Mouse (Mus musculus) ovary, adult 18-20 months (tissue): ENCODE results near the gene Vmn1r191.
"Not testable (repeated sequence)": the region's sequence is repeated elsewhere in the genome, so short reads cannot be mapped to it uniquely, and the experiment has no call there.

Source experiments
- DNase-seq: peaks from one replicate; pipeline ENCODE4 v3.0.0; 2022; ENCODE audit warnings: low spot score, mixed read lengths

Gene Vmn1r191

GRCm38 (mm10) chr13:22183869-22184268 lies at the start of gene Vmn1r191:
TSS of gene Vmn1r191 (minus strand) at chr13:22183969.
- DNase-seq, result no peak

DNA sequence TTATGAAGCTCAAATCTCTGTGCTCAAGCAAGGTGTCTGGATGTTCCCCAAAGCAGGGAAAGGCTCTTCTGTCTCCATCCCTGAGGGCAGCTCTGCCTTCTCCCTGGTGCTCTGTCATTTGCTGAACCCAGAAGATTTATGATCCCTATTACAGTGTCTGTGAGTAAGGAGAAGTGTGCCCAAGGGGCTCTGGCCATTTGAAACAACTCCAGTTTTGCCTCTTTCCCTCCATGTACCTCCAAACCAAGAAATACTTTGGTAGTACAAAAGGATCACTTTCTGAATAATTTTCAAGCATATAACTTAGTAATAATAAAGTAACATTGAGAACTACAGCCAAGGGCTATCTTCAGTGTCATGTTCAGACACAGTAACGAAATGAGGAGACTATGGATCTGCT lies 39.3 kb upstream of the Vmn1r191 start, which contains the start of gene Vmn1r193:
Gene Vmn1r193, minus strand, starts transcription at position 101 of the 400 bp plus-strand sequence.
- not testable (repeated sequence) for DNase-seq

DNA sequence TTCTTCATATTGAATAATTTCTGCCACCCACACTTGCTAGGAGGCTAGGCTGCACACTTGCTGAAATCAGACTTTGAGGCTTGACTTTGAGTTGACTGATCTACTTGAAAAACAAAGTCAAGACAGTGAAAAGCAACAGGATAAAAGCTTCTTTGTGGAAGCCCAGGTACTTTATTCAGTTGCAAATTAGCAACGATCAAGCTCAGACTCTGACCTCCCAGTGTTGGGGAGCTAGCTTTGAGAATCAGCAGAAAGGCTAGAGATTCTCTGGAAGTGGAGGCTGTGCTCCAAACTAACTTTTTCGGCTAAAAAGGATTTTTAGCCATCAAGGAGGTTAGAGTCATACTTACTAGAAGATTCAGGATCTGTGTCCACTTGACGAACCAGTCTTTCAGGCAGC lies 9.0 kb upstream of the Vmn1r191 start:
- DNase-seq, result not testable (repeated sequence)

GRCm38 (mm10) chr13:22191041-22191440 lies 7.3 kb upstream of the Vmn1r191 start, which contains the start of gene Vmn1r192:
TSS of gene Vmn1r192 (minus strand) at chr13:22191141.
- no peak for DNase-seq

DNA sequence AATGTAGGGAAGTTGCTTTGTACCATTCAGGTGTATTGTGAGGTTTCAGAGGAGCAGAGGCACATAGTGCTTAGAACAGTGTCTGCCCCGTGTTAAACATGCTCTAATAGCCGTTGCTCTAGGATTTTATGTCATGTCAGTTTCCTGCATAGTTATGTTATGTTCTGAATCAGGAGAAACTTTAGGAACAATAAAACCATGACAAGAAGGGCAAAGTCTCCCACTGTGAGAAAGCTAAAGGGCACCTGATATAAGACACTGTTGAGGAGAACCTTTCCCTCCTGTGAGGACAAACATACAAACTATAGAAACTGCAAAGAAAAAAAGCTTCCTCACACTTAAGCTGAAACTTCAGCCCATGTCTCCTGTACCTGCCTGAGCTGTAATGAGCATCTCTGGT lies 6.6 kb upstream of the Vmn1r191 start:
- no peak for DNase-seq

DNA sequence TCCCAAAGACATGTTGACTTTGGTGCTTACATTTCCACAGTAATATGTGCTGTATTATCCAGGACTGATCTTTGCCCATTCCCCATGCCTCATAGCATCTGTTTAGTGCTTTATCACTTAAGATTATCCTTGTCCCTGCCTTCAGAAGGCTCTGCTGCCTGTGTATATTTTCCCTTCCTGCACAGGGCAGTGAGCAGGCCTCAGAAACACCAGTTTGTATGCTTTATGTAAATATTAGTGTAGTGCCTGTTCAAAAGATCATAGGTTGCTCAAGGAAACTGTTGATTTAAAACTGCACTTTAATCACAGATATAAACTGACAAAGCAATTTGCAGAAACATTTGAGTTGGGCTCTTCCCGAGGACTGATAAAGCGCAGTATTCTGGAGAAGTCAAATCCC lies 5.5 kb upstream of the Vmn1r191 start:
- no peak for DNase-seq

DNA sequence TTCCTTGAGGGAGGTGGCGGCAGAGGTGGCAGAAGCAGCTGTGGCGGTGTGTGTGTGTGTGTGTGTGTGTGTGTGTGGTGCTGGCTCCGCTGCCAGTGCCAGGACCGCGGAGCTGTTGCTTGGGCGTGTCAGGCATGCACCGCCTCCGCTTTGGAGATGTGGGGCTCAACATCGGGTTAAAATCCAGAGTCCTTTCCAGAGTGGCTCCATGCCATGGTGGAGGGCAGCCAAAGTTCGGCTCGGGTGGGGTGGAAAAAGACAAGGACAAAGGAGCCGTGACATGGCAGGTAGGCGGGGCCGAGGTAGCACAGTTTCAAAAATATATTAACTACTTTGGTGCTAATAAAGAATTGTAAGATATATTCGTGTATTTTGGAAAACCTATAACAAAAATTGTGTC lies 15.4 kb downstream of the Vmn1r191 start:
- DNase-seq, result no peak

DNA sequence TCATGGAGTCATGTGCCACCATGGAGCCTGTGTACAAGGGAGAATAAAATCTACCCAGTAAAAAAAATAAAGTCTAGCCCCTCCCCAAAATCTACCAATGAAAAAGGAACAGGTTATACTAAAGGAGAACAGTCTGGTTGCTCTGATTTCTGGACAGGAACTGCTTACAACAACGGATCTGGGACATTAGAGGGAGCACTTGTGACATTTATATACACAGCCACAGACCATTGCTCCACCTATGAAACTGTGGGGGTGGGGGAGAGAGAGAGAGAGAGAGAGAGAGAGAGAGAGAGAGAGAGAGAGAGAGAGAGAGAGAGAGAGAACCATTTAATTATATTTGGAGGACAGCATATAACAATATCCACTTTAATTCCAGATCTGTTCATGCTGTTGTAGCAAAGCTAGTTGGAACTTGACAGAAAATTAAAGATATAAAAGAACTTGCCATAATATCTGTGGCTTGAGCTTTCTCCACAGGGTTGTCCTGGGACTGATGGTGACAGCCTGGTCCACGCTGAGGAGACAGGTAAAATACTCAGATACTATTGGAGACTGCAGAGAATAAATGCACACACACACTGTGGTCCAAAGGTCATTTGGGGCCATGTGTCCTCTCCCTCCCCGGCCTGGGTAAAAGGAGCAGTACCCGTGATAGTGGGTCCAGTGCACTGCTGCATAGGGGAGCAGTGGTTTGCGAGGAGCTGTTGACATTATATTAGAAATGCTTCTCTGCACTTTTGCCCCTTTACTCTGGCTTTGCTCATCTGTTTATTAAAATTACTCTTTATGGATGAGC lies 47.1 kb downstream of the Vmn1r191 start:
- DNase-seq, result not testable (repeated sequence)
